Mouse (Mus musculus) cerebellum, adult 9-10 months (tissue): ENCODE data around the gene Enox2.

ENCODE experiments used
- DNase-seq: peaks from one replicate; pipeline ENCODE4 v3.0.0; 2022

Enox2 gene

DNA sequence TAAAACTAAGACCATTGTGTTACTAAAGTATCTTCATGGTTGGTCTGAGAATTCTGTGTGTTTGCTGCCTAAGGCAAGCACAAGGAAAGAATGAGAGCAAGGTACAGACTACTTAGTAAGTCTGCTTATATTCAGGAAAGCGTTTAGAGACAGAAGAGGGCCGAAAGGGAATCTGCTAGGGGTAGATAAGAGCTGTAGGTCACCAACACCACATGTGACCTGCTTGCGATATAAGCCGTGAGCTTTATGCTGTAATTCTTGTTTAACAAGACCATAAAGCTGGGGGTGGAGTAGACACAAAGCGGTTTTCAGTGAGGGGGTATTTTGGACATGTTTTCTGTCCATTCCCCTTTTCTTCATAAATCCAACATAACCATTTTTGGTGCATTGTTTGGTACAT lies 302.4 kb downstream of the Enox2 start:
- no peak for DNase-seq

- DNase-seq, result no peak
Observed at GRCm38 (mm10) chrX:48984451-48984850, 303.6 kb downstream of the Enox2 start.
